Mouse (Mus musculus) ES-Bruce4 (cell line): ENCODE measurements around the gene Hap1. TPM values are rescaled to one million over a fixed set of nuclear protein-coding genes. Genes with fewer than 3 reads are reported as not detected.

Source experiments
- H3K27ac ChIP-seq: 2 replicates; pipeline ENCODE4 v1.5.1; 2012; ENCODE audit warnings: low read length, inconsistent platforms; ENCODE audit not compliant: insufficient read depth
- H3K27me3 ChIP-seq: 2 replicates; pipeline ENCODE4 v1.6.1; 2012; ENCODE audit warnings: mild to moderate bottlenecking, low read length, inconsistent platforms; ENCODE audit not compliant: control insufficient read depth, poor library complexity, insufficient read depth, severe bottlenecking
- H3K36me3 ChIP-seq: 2 replicates; pipeline ENCODE4 v1.6.1; 2012; ENCODE audit warnings: inconsistent platforms, mild to moderate bottlenecking, low read length, moderate library complexity; ENCODE audit not compliant: control insufficient read depth, poor library complexity, insufficient read depth, severe bottlenecking
- H3K4me1 ChIP-seq: one replicate; pipeline ENCODE4 v1.8.1; 2011; ENCODE audit warnings: low read length; ENCODE audit not compliant: control insufficient read depth, insufficient read depth
- H3K4me3 ChIP-seq: 2 replicates; pipeline ENCODE4 v1.5.1; 2011; ENCODE audit warnings: low read depth, mild to moderate bottlenecking, low read length
- H3K9ac ChIP-seq: 2 replicates; pipeline ENCODE4 v1.6.1; 2012; ENCODE audit warnings: low read depth, mild to moderate bottlenecking, inconsistent platforms; ENCODE audit not compliant: poor library complexity, severe bottlenecking
- H3K9me3 ChIP-seq: replicated peaks from 2 replicates; pipeline ENCODE4 v1.6.1; 2012; ENCODE audit warnings: mild to moderate bottlenecking, low read length, inconsistent platforms; ENCODE audit not compliant: control insufficient read depth, poor library complexity, insufficient read depth, severe bottlenecking
- CTCF ChIP-seq: IDR thresholded peaks from one replicate; pipeline ENCODE4 v1.8.1; 2011; ENCODE audit warnings: low read depth, low read length
- EP300 ChIP-seq: IDR thresholded peaks from 2 replicates; pipeline ENCODE4 v1.6.1; 2011; ENCODE audit warnings: low read depth, low read length; ENCODE audit not compliant: insufficient read depth
- POLR2A ChIP-seq: IDR thresholded peaks from one replicate; pipeline ENCODE4 v1.8.1; 2011; ENCODE audit warnings: low read length; ENCODE audit not compliant: insufficient read depth
- polyA plus RNA-seq: library from polyadenylated mRNA; stranded (reverse); fragments of >200 nt; gene quantifications from 2 replicates; pipeline ENCODE4 v1.2.4, GENCODE M21; 2011; ENCODE audit warnings: low read depth; ENCODE audit not compliant: missing spikeins, insufficient read depth, insufficient read length

The Hap1 gene
- polyA plus RNA-seq, 1 experiment, result 12.7 TPM

- Histone ChIP-seq H3K27ac (no peak overlapping the region), H3K36me3 (peaks cover 8% of the 10 kb centered on the region), H3K9ac (no peak overlapping the region), H3K4me1 (no peaks in the 10 kb centered on the region), H3K4me3 (no peak overlapping the region), H3K27me3 (no peaks in the 10 kb centered on the region), H3K9me3 (no peaks in the 10 kb centered on the region)
- TF ChIP-seq EP300 (no peak), CTCF (no peak), POLR2A (no peak)
Observed at GRCm38 (mm10) chr11:100378446-100378845, 22.5 kb upstream of the Hap1 start.

- Histone ChIP-seq H3K4me3 (no peak overlapping the region), H3K9me3 (no peaks in the 10 kb centered on the region), H3K4me1 (no peaks in the 10 kb centered on the region), H3K27ac (peak overlapping the region; percentile 97; the same call in 1 of the 2 replicates), H3K27me3 (no peaks in the 10 kb centered on the region), H3K36me3 (peaks cover 8% of the 10 kb centered on the region), H3K9ac (no peak overlapping the region)
- TF ChIP-seq POLR2A, result no peak
- no peak for TF ChIP-seq CTCF
- TF ChIP-seq EP300, result no peak
Observed at GRCm38 (mm10) chr11:100377989-100378388, 22.1 kb upstream of the Hap1 start.

DNA sequence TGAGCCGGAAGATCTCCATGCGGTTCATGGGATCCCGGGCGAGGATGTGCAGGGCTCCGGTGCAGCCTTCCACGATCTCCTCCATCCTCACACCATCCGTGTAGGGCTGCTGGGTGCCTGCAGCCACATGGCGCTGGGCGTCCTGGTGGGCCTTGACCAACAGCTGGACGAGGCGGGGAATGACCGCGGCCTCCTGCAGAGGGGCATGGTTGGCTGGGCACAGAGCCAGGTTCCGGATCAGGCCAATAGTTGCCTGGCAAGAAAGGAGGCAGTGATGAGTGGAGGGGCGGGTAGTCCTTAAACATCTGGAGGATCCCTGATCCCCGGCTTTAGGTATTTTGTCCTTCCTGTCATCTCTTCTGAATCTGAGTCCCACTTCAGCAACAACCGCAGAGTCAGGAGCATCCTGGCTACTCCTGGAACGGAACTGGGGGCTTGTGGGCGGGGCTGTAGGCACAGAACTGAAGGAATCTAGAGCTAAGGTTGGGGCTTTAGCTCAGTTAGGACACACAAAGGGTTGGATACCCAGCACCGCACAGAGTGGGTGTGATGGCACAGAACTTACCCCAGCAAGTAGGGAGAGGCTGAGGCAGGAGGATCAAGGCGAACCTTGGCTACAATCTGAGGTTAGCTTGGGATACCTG lies 20.9 kb upstream of the Hap1 start:
- Histone ChIP-seq H3K4me3 (peak overlapping the region; percentile 65), H3K9me3 (no peaks in the 10 kb centered on the region), H3K4me1 (no peaks in the 10 kb centered on the region), H3K27ac (peak overlapping the region; percentile 97), H3K9ac (peak overlapping the region; percentile 31), H3K27me3 (no peaks in the 10 kb centered on the region), H3K36me3 (peaks cover 12% of the 10 kb centered on the region)
- TF ChIP-seq CTCF, result no peak
- no peak for TF ChIP-seq POLR2A
- 0 out of 2 replicates have a peak, but pooled peaks have one; percentile 8 for TF ChIP-seq EP300

GRCm38 (mm10) chr11:100376005-100376404 lies 20.1 kb upstream of the Hap1 start:
- TF ChIP-seq EP300, result peak; percentile 89
- TF ChIP-seq CTCF, result no peak
- H3K36me3 ChIP-seq, result peaks cover 20% of the 10 kb centered on the region

DNA sequence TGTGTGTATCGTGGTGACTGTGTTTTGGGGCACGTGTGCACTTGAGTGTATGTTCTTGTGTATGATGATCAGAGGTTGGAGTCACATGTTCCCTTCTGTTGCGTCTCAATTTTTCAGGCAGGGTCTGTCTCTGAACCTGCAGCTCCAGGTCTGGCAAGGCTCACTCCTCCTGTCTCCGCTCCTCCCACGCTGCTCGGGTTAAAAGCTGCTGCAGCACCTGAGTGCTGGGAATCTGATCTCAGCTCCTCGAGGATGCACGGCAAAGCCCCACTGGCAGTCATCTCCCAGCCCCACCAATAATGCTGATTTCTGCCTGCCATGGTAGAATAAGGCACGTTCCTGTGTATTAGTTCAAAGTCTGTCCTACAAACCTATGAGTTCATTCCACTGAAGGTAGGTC lies 19.2 kb upstream of the Hap1 start:
- Histone ChIP-seq H3K36me3 (peaks cover 21% of the 10 kb centered on the region), H3K9ac (peak overlapping the region; percentile 36; the same call in 1 of the 2 replicates), H3K27ac (peak overlapping the region; percentile 97), H3K4me3 (no peak overlapping the region), H3K27me3 (no peaks in the 10 kb centered on the region), H3K9me3 (no peaks in the 10 kb centered on the region), H3K4me1 (no peaks in the 10 kb centered on the region)
- TF ChIP-seq EP300 (0 out of 2 replicates have a peak, but pooled peaks have one; percentile 9), POLR2A (no peak), CTCF (no peak)

More at GRCm38 (mm10) chr11:100376005-100376404, 20.1 kb upstream of the Hap1 start:
- H3K4me3 ChIP-seq, result peak overlapping the region; percentile 65
- peak overlapping the region; percentile 31 for H3K9ac ChIP-seq
- no peaks in the 10 kb centered on the region for H3K4me1 ChIP-seq
- no peaks in the 10 kb centered on the region for H3K27me3 ChIP-seq
- H3K27ac ChIP-seq, result peak overlapping the region; percentile 97
- H3K9me3 ChIP-seq, result no peaks in the 10 kb centered on the region

- H3K27ac ChIP-seq, result no peak overlapping the region
- no peak for TF ChIP-seq EP300
- no peak for TF ChIP-seq CTCF
- TF ChIP-seq POLR2A, result no peak
- H3K27me3 ChIP-seq, result no peaks in the 10 kb centered on the region
- no peak overlapping the region for H3K9ac ChIP-seq
- H3K36me3 ChIP-seq, result peaks cover 21% of the 10 kb centered on the region; the same call in 1 of the 2 replicates
- H3K4me3 ChIP-seq, result no peak overlapping the region
- peaks cover 2% of the 10 kb centered on the region for H3K4me1 ChIP-seq
- H3K9me3 ChIP-seq, result no peaks in the 10 kb centered on the region
Observed at GRCm38 (mm10) chr11:100371981-100372558, 16.1 kb upstream of the Hap1 start.
